31 mouse cellular contexts compared by ENCODE assay signal in the genomic region with DNA sequence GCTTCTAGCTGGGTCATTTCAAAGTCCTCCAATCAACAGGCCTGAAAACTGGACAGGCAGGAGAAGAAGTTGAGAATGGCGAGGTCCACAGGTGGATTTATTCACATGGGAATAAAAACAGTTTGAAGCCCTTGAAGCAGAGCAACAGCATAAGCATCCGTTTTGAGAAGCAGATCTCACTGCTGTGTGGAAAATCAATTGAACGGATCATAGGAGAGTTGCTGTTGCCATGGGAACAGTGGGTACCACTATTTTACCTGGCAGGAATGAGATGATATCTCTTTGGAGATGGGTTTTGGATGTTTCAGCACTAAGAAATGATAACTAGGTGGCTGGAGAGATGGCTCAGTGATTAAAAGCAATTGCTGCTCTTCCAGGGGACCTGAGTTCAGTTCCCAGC. TPM values are rescaled to one million over a fixed set of nuclear protein-coding genes. Genes with fewer than 3 reads are reported as not detected.
"Had no signal": no experiment of that assay in that cellular context is flagged by ENCODE, and none has a peak within 500 bp of the region (broad histone marks: within the 10 kb centered on the region; RNA-seq: fewer than 3 reads in every experiment).

No protein-coding gene starts in this region.

- H3K27me3 ChIP-seq: heart, embryonic 13.5 days; heart, embryonic 15.5 days; hindbrain, embryonic 13.5 days; kidney, embryonic 15.5 days; limb, embryonic 13.5 days; limb, embryonic 15.5 days; liver, embryonic 12.5 days had no signal

- H3K9me3 ChIP-seq: heart, embryonic 13.5 days; heart, embryonic 15.5 days; hindbrain, embryonic 13.5 days; kidney, embryonic 15.5 days; limb, embryonic 13.5 days; limb, embryonic 15.5 days; liver, embryonic 12.5 days had no signal

- H3K27ac ChIP-seq: heart, adult 2 months; heart, embryonic 13.5 days; heart, embryonic 15.5 days; hindbrain, embryonic 13.5 days; kidney, embryonic 15.5 days; kidney, postnatal 0 days; limb, embryonic 13.5 days; limb, embryonic 15.5 days; liver, embryonic 12.5 days had no signal

- H3K4me3 ChIP-seq: heart, adult 2 months; heart, embryonic 13.5 days; heart, embryonic 15.5 days; hindbrain, embryonic 13.5 days; kidney, embryonic 15.5 days; limb, embryonic 13.5 days; limb, embryonic 15.5 days; liver, embryonic 12.5 days had no signal

- H3K9ac ChIP-seq: heart, embryonic 13.5 days; heart, embryonic 15.5 days; hindbrain, embryonic 13.5 days; kidney, embryonic 15.5 days; limb, embryonic 13.5 days; limb, embryonic 15.5 days; liver, embryonic 12.5 days had no signal

- H3K36me3 ChIP-seq: heart, embryonic 13.5 days; heart, embryonic 15.5 days; hindbrain, embryonic 13.5 days; kidney, embryonic 15.5 days; limb, embryonic 13.5 days; limb, embryonic 15.5 days; liver, embryonic 12.5 days had no signal

- H3K4me2 ChIP-seq: heart, embryonic 11.5 days; heart, embryonic 13.5 days; heart, embryonic 15.5 days; hindbrain, embryonic 13.5 days; kidney, embryonic 15.5 days; limb, embryonic 13.5 days; limb, embryonic 15.5 days; liver, embryonic 12.5 days had no signal

- DNase-seq: gastrocnemius, postnatal 14 days; gastrocnemius, postnatal 36 days; heart, adult 2 months; heart, postnatal 14 days; heart, postnatal 36 days; kidney, adult 11 months; kidney, adult 2 months; kidney, adult 9 months; kidney, postnatal 14 days; kidney, postnatal 36 days; layer of hippocampus, adult 9-11 months; layer of hippocampus, postnatal 36 days; left cerebral cortex, postnatal 4 days had no signal

- H3K4me1 ChIP-seq: hindbrain, embryonic 13.5 days; limb, embryonic 13.5 days; limb, embryonic 15.5 days; liver, embryonic 12.5 days had no signal

- ATAC-seq: hindbrain, embryonic 16.5 days; intestine, embryonic 16.5 days; liver, embryonic 12.5 days had no signal

RNA-seq across cellular contexts. Expression of a gene that starts 8.1 kb away (rescaled TPM):
- total RNA-seq: gastrocnemius, postnatal 14 days; hematopoietic stem cell, adult 5-6 weeks; layer of hippocampus, adult 18-20 months; layer of hippocampus, postnatal 14 days; layer of hippocampus, postnatal 36 days; left cerebral cortex, adult 18-20 months; left cerebral cortex, postnatal 10 days; left cerebral cortex, postnatal 25 days; left cerebral cortex, postnatal 4 days had no signal
- polyA plus RNA-seq: limb, embryonic 11.5 days had no signal
